Mouse (Mus musculus): ENCODE measurements around the gene Mymx. TPM values are rescaled to one million over a fixed set of nuclear protein-coding genes. Genes with fewer than 3 reads are reported as not detected.
A peak's percentile ranks its signal among the peaks of the same experiment; 100 is the strongest.

Mymx gene
- polyA plus RNA-seq, 1 experiment from 2014 or later, result 4.8 TPM

DNA sequence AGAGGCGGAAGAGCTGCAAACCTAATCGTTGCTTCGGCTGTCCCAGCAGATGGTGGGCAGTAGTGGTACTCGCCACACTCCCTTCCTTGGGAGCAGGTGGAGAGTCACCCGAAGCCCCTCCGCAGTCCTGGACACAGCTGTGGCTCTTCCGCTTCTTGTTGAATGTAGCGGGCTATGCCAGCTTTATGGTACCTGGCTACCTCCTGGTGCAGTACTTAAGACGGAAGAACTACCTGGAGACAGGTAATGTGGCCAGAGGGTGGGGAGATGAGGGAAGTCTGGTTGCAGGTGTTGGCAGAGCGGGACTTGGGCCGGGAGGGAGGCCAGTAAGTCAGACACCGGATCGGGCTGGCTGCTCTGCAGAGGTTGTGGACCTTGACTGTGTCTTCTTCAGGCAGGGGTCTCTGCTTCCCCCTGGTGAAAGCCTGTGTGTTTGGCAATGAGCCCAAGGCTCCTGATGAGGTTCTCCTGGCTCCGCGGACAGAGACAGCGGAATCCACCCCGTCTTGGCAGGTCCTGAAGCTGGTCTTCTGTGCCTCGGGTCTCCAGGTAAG lies 37.3 kb downstream of the Mymx start:
- peak overlapping the region; percentile 96 for H3K4me2 ChIP-seq (ENCODE audit: low read depth)
- DNase-seq (ENCODE audit: low spot score), result no peak
- peak; percentile 2; the same call in 1 of the 2 replicates for ATAC-seq (ENCODE audit: insufficient read depth, low FRiP score, low TSS enrichment)

GRCm38 (mm10) chr17:45563655-45564530 lies 38.0 kb downstream of the Mymx start, which contains the start of gene Slc35b2:
TSS of gene Slc35b2 (plus strand) at chr17:45563874.
- peaks cover 6% of the 10 kb centered on the region for H3K4me1 ChIP-seq (ENCODE audit: control insufficient read depth, insufficient read depth, low read length)
- DNase-seq (ENCODE audit: low spot score), result peak; percentile 93
- peaks cover 16% of the 10 kb centered on the region for H3K36me3 ChIP-seq (ENCODE audit: control insufficient read depth, insufficient read depth, low read length)
- under 1% methylated on average over 56 of the region's 61 CpGs for WGBS
- H3K4me2 ChIP-seq (ENCODE audit: low read depth), result peak within 1 kb of the TSS; percentile 96
- H3K9ac ChIP-seq (ENCODE audit: low read length), result peak within 1 kb of the TSS; percentile 84
- H3K9me3 ChIP-seq (ENCODE audit: control insufficient read depth, low read length), result no peaks in the 10 kb centered on the region
- ATAC-seq (ENCODE audit: insufficient read depth, low FRiP score, low TSS enrichment), result peak; percentile 78
- H3K27me3 ChIP-seq (ENCODE audit: control insufficient read depth, insufficient read depth, low read length), result no peaks in the 10 kb centered on the region
- peak within 1 kb of the TSS; percentile 77 for H3K27ac ChIP-seq (ENCODE audit: low read depth, low read length)
- peak within 1 kb of the TSS; percentile 84 for H3K4me3 ChIP-seq (ENCODE audit: low read depth, low read length)

More for the DNA sequence above, 37.3 kb downstream of the Mymx start:
- Histone ChIP-seq H3K9me3 (ENCODE audit: control insufficient read depth, low read length) (no peaks in the 10 kb centered on the region), H3K36me3 (ENCODE audit: control insufficient read depth, insufficient read depth, low read length) (peaks cover 22% of the 10 kb centered on the region), H3K4me3 (ENCODE audit: low read depth, low read length) (peak overlapping the region; percentile 84), H3K27ac (ENCODE audit: low read depth, low read length) (peak overlapping the region; percentile 77), H3K4me1 (ENCODE audit: control insufficient read depth, insufficient read depth, low read length) (peaks cover 6% of the 10 kb centered on the region), H3K9ac (ENCODE audit: low read length) (peak overlapping the region; percentile 84), H3K27me3 (ENCODE audit: control insufficient read depth, insufficient read depth, low read length) (no peaks in the 10 kb centered on the region)
- WGBS, result 13% methylated on average over 18 of the region's 18 CpGs

GRCm38 (mm10) chr17:45563216-45563615 lies 38.7 kb downstream of the Mymx start:
- no peaks in the 10 kb centered on the region for H3K9me3 ChIP-seq (ENCODE audit: control insufficient read depth, low read length)
- no peak for ATAC-seq (ENCODE audit: insufficient read depth, low FRiP score, low TSS enrichment)
- peaks cover 10% of the 10 kb centered on the region for H3K36me3 ChIP-seq (ENCODE audit: control insufficient read depth, insufficient read depth, low read length)
- DNase-seq (ENCODE audit: low spot score), result no peak
- H3K9ac ChIP-seq (ENCODE audit: low read length), result no peak overlapping the region
- 82% methylated on average over 12 of the region's 12 CpGs for WGBS
- no peak overlapping the region for H3K27ac ChIP-seq (ENCODE audit: low read depth, low read length)
- H3K4me2 ChIP-seq (ENCODE audit: low read depth), result no peak overlapping the region
- no peaks in the 10 kb centered on the region for H3K27me3 ChIP-seq (ENCODE audit: control insufficient read depth, insufficient read depth, low read length)
- H3K4me3 ChIP-seq (ENCODE audit: low read depth, low read length), result no peak overlapping the region
- peaks cover 6% of the 10 kb centered on the region for H3K4me1 ChIP-seq (ENCODE audit: control insufficient read depth, insufficient read depth, low read length)

GRCm38 (mm10) chr17:45559732-45560525 lies 42.0 kb downstream of the Mymx start:
- H3K9ac ChIP-seq (ENCODE audit: low read length), result no peak overlapping the region
- H3K4me3 ChIP-seq (ENCODE audit: low read depth, low read length), result no peak overlapping the region
- H3K4me1 ChIP-seq (ENCODE audit: control insufficient read depth, insufficient read depth, low read length), result peaks cover 10% of the 10 kb centered on the region
- ATAC-seq (ENCODE audit: insufficient read depth, low FRiP score, low TSS enrichment), result no peak
- H3K36me3 ChIP-seq (ENCODE audit: control insufficient read depth, insufficient read depth, low read length), result no peaks in the 10 kb centered on the region
- no peak for DNase-seq (ENCODE audit: low spot score)
- H3K27ac ChIP-seq (ENCODE audit: low read depth, low read length), result no peak overlapping the region
- WGBS, result 89% methylated on average over 15 of the region's 15 CpGs
- peaks cover 7% of the 10 kb centered on the region for H3K27me3 ChIP-seq (ENCODE audit: control insufficient read depth, insufficient read depth, low read length)
- no peaks in the 10 kb centered on the region for H3K9me3 ChIP-seq (ENCODE audit: control insufficient read depth, low read length)
- H3K4me2 ChIP-seq (ENCODE audit: low read depth), result no peak overlapping the region

DNA sequence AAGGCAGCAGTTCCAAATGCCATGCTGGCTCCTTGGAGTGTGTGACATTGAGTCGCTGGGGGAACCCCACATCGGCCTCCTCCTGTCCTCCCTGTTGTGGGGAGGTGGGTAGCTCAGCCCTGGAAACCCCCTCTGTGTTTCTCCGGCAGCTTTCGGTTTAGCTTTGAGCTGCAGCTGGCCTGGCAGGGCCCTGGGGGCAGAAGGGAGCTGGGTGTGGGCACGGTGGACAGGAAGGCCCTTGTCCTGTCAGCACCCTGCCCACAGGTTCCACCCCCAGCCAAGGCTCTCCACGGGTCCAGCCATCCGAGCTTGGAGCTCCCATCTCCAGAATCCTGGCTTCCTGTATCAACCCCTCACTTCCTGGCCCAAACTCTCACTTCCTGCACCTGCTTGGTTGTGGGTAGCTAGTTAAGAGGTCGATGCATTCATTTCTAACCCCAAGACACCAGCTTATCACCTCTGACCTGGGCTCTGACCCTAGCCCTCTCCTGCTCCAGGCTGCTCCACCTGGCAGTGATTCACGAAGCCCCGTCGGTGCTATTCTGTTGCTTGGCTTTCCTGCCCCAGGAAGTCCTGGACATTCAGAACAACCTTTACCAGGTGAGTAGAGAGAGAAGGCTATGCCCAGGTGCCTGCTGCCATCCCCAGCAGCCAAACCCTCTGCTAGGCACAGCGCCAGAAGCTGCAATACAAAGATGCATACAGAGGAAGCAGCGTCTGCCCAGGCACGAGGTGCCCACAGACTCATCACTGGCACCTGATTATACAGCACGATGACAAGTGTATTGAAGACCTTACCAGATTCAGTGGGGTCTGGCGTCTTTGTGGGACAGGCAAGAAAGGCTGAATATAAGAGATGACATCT lies 43.7 kb downstream of the Mymx start:
- Histone ChIP-seq H3K4me2 (ENCODE audit: low read depth) (no peak overlapping the region), H3K4me3 (ENCODE audit: low read depth, low read length) (no peak overlapping the region), H3K27me3 (ENCODE audit: control insufficient read depth, insufficient read depth, low read length) (peaks cover 7% of the 10 kb centered on the region), H3K9ac (ENCODE audit: low read length) (no peak overlapping the region), H3K9me3 (ENCODE audit: control insufficient read depth, low read length) (no peaks in the 10 kb centered on the region), H3K27ac (ENCODE audit: low read depth, low read length) (no peak overlapping the region), H3K36me3 (ENCODE audit: control insufficient read depth, insufficient read depth, low read length) (no peaks in the 10 kb centered on the region), H3K4me1 (ENCODE audit: control insufficient read depth, insufficient read depth, low read length) (peaks cover 5% of the 10 kb centered on the region; the same call in 1 of the 2 replicates)
- WGBS, result 74% methylated on average over 16 of the region's 16 CpGs
- ATAC-seq (ENCODE audit: insufficient read depth, low FRiP score, low TSS enrichment), result no peak
- DNase-seq (ENCODE audit: low spot score), result no peak

- peaks cover 5% of the 10 kb centered on the region; the same call in 1 of the 2 replicates for H3K4me1 ChIP-seq (ENCODE audit: control insufficient read depth, insufficient read depth, low read length)
- DNase-seq (ENCODE audit: low spot score), result no peak
- H3K4me3 ChIP-seq (ENCODE audit: low read depth, low read length), result no peak overlapping the region
- H3K27me3 ChIP-seq (ENCODE audit: control insufficient read depth, insufficient read depth, low read length), result peaks cover 7% of the 10 kb centered on the region
- no peak overlapping the region for H3K4me2 ChIP-seq (ENCODE audit: low read depth)
- no peak for ATAC-seq (ENCODE audit: insufficient read depth, low FRiP score, low TSS enrichment)
- H3K36me3 ChIP-seq (ENCODE audit: control insufficient read depth, insufficient read depth, low read length), result no peaks in the 10 kb centered on the region
- H3K9me3 ChIP-seq (ENCODE audit: control insufficient read depth, low read length), result no peaks in the 10 kb centered on the region
- H3K9ac ChIP-seq (ENCODE audit: low read length), result no peak overlapping the region
- WGBS, result 75% methylated on average over 7 of the region's 7 CpGs
- no peak overlapping the region for H3K27ac ChIP-seq (ENCODE audit: low read depth, low read length)
These were observed 44.6 kb downstream of the Mymx start for GRCm38 (mm10) chr17:45557246-45557824.

DNA sequence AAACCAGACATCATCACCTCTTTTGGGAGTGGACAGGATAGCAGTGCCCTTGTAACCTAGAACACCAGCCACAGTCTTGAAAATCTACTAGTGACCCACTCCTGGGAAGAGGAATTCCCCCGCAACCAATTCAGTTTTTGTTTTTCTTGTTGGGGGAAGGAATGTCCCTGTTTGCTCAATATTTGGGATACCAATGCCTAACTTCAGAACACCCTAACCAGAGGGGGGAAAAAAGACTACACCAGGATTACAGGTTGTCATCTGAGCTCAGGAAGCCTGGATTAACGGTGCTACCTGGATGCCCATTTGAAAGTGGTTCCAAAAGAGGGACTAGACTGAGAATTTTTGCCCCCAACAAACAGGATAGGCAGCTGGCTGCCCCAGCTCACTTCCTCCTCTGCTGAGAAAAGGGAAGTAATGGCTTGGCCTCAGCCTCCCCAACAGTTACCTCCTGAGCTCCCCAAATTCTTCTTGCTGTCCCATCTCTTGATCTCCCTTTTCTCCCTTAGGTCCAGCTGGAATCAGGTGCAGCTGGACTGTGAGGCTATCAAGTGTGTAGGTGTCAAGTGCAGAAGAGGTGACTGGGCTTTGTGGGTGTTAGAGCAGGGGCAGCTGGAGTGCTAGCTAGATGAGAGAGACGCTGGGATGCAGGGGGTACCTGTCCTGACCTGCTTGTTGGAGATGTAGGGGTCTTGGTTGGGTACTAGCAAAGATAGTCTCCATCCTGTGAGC lies 45.2 kb downstream of the Mymx start:
- H3K9ac ChIP-seq (ENCODE audit: low read length), result no peak overlapping the region
- H3K36me3 ChIP-seq (ENCODE audit: control insufficient read depth, insufficient read depth, low read length), result no peaks in the 10 kb centered on the region
- H3K9me3 ChIP-seq (ENCODE audit: control insufficient read depth, low read length), result no peaks in the 10 kb centered on the region
- WGBS, result 77% methylated on average over 3 of the region's 3 CpGs
- peaks cover 7% of the 10 kb centered on the region for H3K27me3 ChIP-seq (ENCODE audit: control insufficient read depth, insufficient read depth, low read length)
- DNase-seq (ENCODE audit: low spot score), result no peak
- peaks cover 5% of the 10 kb centered on the region; the same call in 1 of the 2 replicates for H3K4me1 ChIP-seq (ENCODE audit: control insufficient read depth, insufficient read depth, low read length)
- H3K4me3 ChIP-seq (ENCODE audit: low read depth, low read length), result peak overlapping the region; percentile 46
- peak overlapping the region; percentile 88 for H3K4me2 ChIP-seq (ENCODE audit: low read depth)
- no peak for ATAC-seq (ENCODE audit: insufficient read depth, low FRiP score, low TSS enrichment)
- H3K27ac ChIP-seq (ENCODE audit: low read depth, low read length), result no peak overlapping the region
